Mouse (Mus musculus) limb, embryonic 11.5 days (tissue): ENCODE results near the gene Pcyt1a. TPM values are rescaled to one million over a fixed set of nuclear protein-coding genes. Genes with fewer than 3 reads are reported as not detected.
"Not testable (repeated sequence)": the region's sequence is repeated elsewhere in the genome, so short reads cannot be mapped to it uniquely, and the experiment has no call there.

Experiments used
- ATAC-seq: fragments of 200-750 bp; cut with Nextera tagmentation; 2 replicates; pipeline ENCODE4 v1.8.0; 2017; ENCODE audit warnings: low read depth; ENCODE audit not compliant: insufficient number of reproducible peaks, low FRiP score, low TSS enrichment
- DNase-seq: peaks from one replicate; pipeline ENCODE4 v3.0.0-alpha.2; 2015; ENCODE audit warnings: low spot score
- H3K27ac ChIP-seq: fragments of 300-500 bp; sonication (generic); replicated peaks from 2 replicates; pipeline ENCODE4 v1.5.1; 2014; ENCODE audit warnings: low read depth, mild to moderate bottlenecking, low read length
- H3K27me3 ChIP-seq: fragments of 300-500 bp; sonication (generic); 2 replicates; pipeline ENCODE4 v1.6.1; 2014; ENCODE audit warnings: mild to moderate bottlenecking, low read length, mixed read lengths; ENCODE audit not compliant: control insufficient read depth, insufficient read depth
- H3K36me3 ChIP-seq: fragments of 300-500 bp; sonication (generic); 2 replicates; pipeline ENCODE4 v1.6.1; 2014; ENCODE audit warnings: mild to moderate bottlenecking, low read length, moderate library complexity, mixed read lengths; ENCODE audit not compliant: control insufficient read depth, insufficient read depth
- H3K4me1 ChIP-seq: fragments of 300-500 bp; sonication (generic); 2 replicates; pipeline ENCODE4 v1.6.1; 2014; ENCODE audit warnings: low read length, mixed read lengths; ENCODE audit not compliant: control insufficient read depth, insufficient read depth
- H3K4me2 ChIP-seq: fragments of 300-500 bp; sonication (generic); 2 replicates; pipeline ENCODE4 v1.6.1; 2014; ENCODE audit warnings: low read depth, mild to moderate bottlenecking, moderate library complexity; ENCODE audit not compliant: severe bottlenecking
- H3K4me3 ChIP-seq: fragments of 300-500 bp; sonication (generic); 2 replicates; pipeline ENCODE4 v1.5.1; 2014; ENCODE audit warnings: low read depth, low read length
- H3K9ac ChIP-seq: fragments of 300-500 bp; sonication (generic); 2 replicates; pipeline ENCODE4 v1.6.1; 2014; ENCODE audit warnings: mild to moderate bottlenecking, low read length
- H3K9me3 ChIP-seq: fragments of 300-500 bp; sonication (generic); 2 replicates; pipeline ENCODE4 v1.6.1; 2016; ENCODE audit warnings: low read length; ENCODE audit not compliant: control insufficient read depth
- WGBS: fragments of 180-500 bp; shearing (Covaris S2); extraction: QIAGEN DNeasy Blood & Tissue Kit; methylation state at CpG from one replicate; pipeline ENCODE4 v1.1.7; 2014; 5-methylcytosine and 5-hydroxymethylcytosine counted together
- polyA plus RNA-seq: library from polyadenylated mRNA; unstranded; fragments of >200 nt; fragmentation: Nextera tagmentation; extraction: Ambion mirVana; gene quantifications from 2 replicates; pipeline ENCODE4 v1.2.1, GENCODE M21; 2014

Gene Pcyt1a
- polyA plus RNA-seq, 1 experiment from 2014 or later: 37.0 TPM

DNA sequence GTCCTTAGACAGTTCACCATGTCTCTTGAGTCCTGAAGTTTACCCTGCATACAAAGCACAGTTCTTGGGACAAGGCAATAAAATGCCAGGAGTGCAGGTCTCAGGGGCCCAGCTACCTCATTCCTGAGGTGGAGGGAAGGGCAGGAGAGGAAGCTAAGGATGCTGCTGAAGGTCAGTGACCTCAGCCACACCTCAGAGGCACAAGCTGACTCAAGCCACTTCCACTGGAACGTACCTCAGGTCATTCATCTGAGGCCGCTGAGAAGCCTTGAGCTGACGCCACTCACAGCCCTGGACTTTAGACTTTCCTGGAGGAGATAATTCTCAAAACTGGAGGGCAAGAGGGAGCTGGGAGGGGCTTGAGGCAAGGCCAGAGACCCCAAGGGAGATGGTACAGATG is 58.2 kb downstream of the Pcyt1a start:
- no peak for ATAC-seq
- 0 out of 2 replicates have a peak, but pooled peaks cover 3% of the 10 kb centered on the region for H3K4me1 ChIP-seq
- no peaks in the 10 kb centered on the region for H3K36me3 ChIP-seq
- no peak overlapping the region for H3K9ac ChIP-seq
- no peaks in the 10 kb centered on the region for H3K9me3 ChIP-seq
- no peak overlapping the region for H3K27ac ChIP-seq
- H3K27me3 ChIP-seq: no peaks in the 10 kb centered on the region
- no peak overlapping the region for H3K4me2 ChIP-seq
- no peak for DNase-seq
- WGBS: 87% methylated on average over 3 of the region's 3 CpGs
- H3K4me3 ChIP-seq: no peak overlapping the region

DNA sequence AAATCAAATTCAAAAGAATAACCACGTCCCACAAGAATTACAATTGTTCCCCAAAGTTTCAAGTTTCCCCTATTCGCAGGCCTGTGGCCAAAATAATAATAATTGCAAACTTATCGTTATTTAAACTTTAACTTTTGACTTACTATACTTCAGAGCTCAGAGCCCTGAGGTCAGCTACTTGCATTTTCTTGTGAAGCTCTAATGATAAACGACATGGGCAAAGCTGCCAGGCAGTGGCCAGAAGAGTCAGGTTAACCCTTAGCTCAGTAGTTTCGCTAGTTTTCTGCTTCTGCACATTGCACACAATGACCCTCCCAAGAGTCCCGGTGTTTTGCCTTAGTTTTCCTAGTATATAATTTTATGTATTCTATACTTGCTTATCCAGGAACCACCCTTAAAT is 63.6 kb downstream of the Pcyt1a start:
- not testable (repeated sequence) for H3K9me3 ChIP-seq, H3K27ac ChIP-seq

GRCm38 (mm10) chr16:32495965-32496364 is 65.2 kb downstream of the Pcyt1a start, which contains the start of gene Zdhhc19:
Zdhhc19 (plus strand) TSS chr16:32496265.
- WGBS: 78% methylated on average over 3 of the region's 3 CpGs
- no peak within 1 kb of the TSS for H3K9ac ChIP-seq
- H3K4me2 ChIP-seq: no peak within 1 kb of the TSS
- H3K4me1 ChIP-seq: no peaks in the 10 kb centered on the region
- ATAC-seq (no peak), DNase-seq (no peak)
- H3K27ac ChIP-seq: no peak within 1 kb of the TSS
- no peak within 1 kb of the TSS for H3K4me3 ChIP-seq
- no peaks in the 10 kb centered on the region for H3K9me3 ChIP-seq
- no peaks in the 10 kb centered on the region for H3K36me3 ChIP-seq
- no peaks in the 10 kb centered on the region for H3K27me3 ChIP-seq

More for the DNA sequence above, 63.6 kb downstream of the Pcyt1a start:
- WGBS: 72% methylated on average over 6 of the region's 6 CpGs
- H3K36me3 ChIP-seq, DNase-seq, H3K4me1 ChIP-seq, H3K9ac ChIP-seq, ATAC-seq, H3K27me3 ChIP-seq, H3K4me2 ChIP-seq, H3K4me3 ChIP-seq: not testable (repeated sequence)

- H3K4me3 ChIP-seq: no peak overlapping the region
- no peak overlapping the region for H3K4me2 ChIP-seq
- no peaks in the 10 kb centered on the region for H3K27me3 ChIP-seq
- no peak for ATAC-seq
- no peak overlapping the region for H3K27ac ChIP-seq
- 62% methylated on average over 13 of the region's 13 CpGs for WGBS
- H3K36me3 ChIP-seq: no peaks in the 10 kb centered on the region
- no peak overlapping the region for H3K9ac ChIP-seq
- 0 out of 2 replicates have a peak, but pooled peaks cover 2% of the 10 kb centered on the region for H3K4me1 ChIP-seq
- no peak for DNase-seq
- no peaks in the 10 kb centered on the region for H3K9me3 ChIP-seq
These were observed 68.3 kb downstream of the Pcyt1a start for GRCm38 (mm10) chr16:32498996-32499395.

GRCm38 (mm10) chr16:32499430-32500037 is 68.8 kb downstream of the Pcyt1a start:
- H3K4me1 ChIP-seq: 0 out of 2 replicates have a peak, but pooled peaks cover 2% of the 10 kb centered on the region
- no peaks in the 10 kb centered on the region for H3K27me3 ChIP-seq
- DNase-seq (peak; percentile 94), ATAC-seq (peak; percentile 78)
- H3K36me3 ChIP-seq: no peaks in the 10 kb centered on the region
- H3K4me3 ChIP-seq: no peak overlapping the region
- no peak overlapping the region for H3K9ac ChIP-seq
- no peak overlapping the region; the same call in 1 of the 2 replicates for H3K27ac ChIP-seq
- peak overlapping the region; percentile 33 for H3K4me2 ChIP-seq
- no peaks in the 10 kb centered on the region for H3K9me3 ChIP-seq
- WGBS: 12% methylated on average over 22 of the region's 22 CpGs

DNA sequence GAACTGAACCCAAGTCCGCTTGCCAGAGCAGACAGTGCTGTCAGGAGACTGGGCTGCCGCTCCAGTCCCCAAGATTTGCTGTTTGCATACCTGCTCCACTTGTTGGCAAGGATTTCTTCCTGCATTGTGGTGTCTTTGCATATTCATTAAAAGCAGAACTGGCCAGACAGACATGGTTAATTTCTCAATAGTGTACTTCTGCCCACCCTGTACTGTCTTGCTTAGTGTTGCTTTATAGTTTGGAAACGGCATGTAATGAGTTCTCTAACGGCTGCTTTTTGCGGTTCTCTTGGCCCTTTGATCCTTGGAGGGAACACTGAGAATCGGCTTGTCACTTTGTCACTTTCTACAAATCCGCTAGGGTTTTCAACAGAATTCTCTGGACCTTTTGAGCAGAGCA is 70.7 kb downstream of the Pcyt1a start:
- WGBS: 53% methylated on average over 7 of the region's 7 CpGs
- no peak overlapping the region for H3K9ac ChIP-seq
- 0 out of 2 replicates have a peak, but pooled peaks cover 2% of the 10 kb centered on the region for H3K4me1 ChIP-seq
- no peaks in the 10 kb centered on the region for H3K27me3 ChIP-seq
- H3K27ac ChIP-seq: no peak overlapping the region
- no peak overlapping the region for H3K4me3 ChIP-seq
- no peak overlapping the region for H3K4me2 ChIP-seq
- no peaks in the 10 kb centered on the region for H3K9me3 ChIP-seq
- DNase-seq (no peak), ATAC-seq (no peak)
- H3K36me3 ChIP-seq: no peaks in the 10 kb centered on the region

GRCm38 (mm10) chr16:32502621-32503335 is 72.1 kb downstream of the Pcyt1a start:
- no peak overlapping the region for H3K4me3 ChIP-seq
- no peaks in the 10 kb centered on the region for H3K36me3 ChIP-seq
- WGBS: 92% methylated on average over 12 of the region's 12 CpGs
- H3K27me3 ChIP-seq: no peaks in the 10 kb centered on the region
- H3K4me2 ChIP-seq: no peak overlapping the region
- no peak for ATAC-seq
- DNase-seq: no peak
- H3K9ac ChIP-seq: no peak overlapping the region
- H3K27ac ChIP-seq: no peak overlapping the region
- no peaks in the 10 kb centered on the region for H3K9me3 ChIP-seq
- H3K4me1 ChIP-seq: 0 out of 2 replicates have a peak, but pooled peaks cover 2% of the 10 kb centered on the region

- WGBS: 74% methylated on average over 6 of the region's 6 CpGs
- ATAC-seq (no peak), DNase-seq (no peak)
- H3K4me3 ChIP-seq: no peak overlapping the region
- no peak overlapping the region for H3K4me2 ChIP-seq
- H3K4me1 ChIP-seq: 0 out of 2 replicates have a peak, but pooled peaks cover 2% of the 10 kb centered on the region
- no peak overlapping the region for H3K9ac ChIP-seq
- H3K27me3 ChIP-seq: no peaks in the 10 kb centered on the region
- H3K36me3 ChIP-seq: no peaks in the 10 kb centered on the region
- no peaks in the 10 kb centered on the region for H3K9me3 ChIP-seq
- H3K27ac ChIP-seq: no peak overlapping the region
These were observed 72.9 kb downstream of the Pcyt1a start for GRCm38 (mm10) chr16:32503633-32504032.
